Mouse (Mus musculus) right cerebral cortex, adult 18-20 months (tissue): ENCODE measurements around the gene Gm6583.

Source experiments
- DNase-seq: peaks from one replicate; pipeline ENCODE4 v3.0.0; 2022; ENCODE audit warnings: mixed read lengths

The Gm6583 gene

GRCm38 (mm10) chr5:112355910-112356309, at the start of gene Gm6583:
Gene Gm6583 (minus strand): TSS chr5:112356033.
- no peak for DNase-seq

GRCm38 (mm10) chr5:112402437-112402836, 46.6 kb upstream of the Gm6583 start:
- DNase-seq = no peak

GRCm38 (mm10) chr5:112399284-112399683, 43.5 kb upstream of the Gm6583 start:
- DNase-seq = no peak

- DNase-seq = no peak
Measured at GRCm38 (mm10) chr5:112396066-112396465, 40.2 kb upstream of the Gm6583 start.

GRCm38 (mm10) chr5:112394779-112395443, 39.1 kb upstream of the Gm6583 start, which contains the start of gene Asphd2:
Gene Asphd2 (minus strand): TSS chr5:112394866.
- DNase-seq = peak; percentile 85

- no peak for DNase-seq
Measured at GRCm38 (mm10) chr5:112394415-112394763, 38.6 kb upstream of the Gm6583 start.

GRCm38 (mm10) chr5:112393741-112394414, 38.0 kb upstream of the Gm6583 start:
- DNase-seq = no peak

GRCm38 (mm10) chr5:112391676-112392323, 36.0 kb upstream of the Gm6583 start:
- no peak for DNase-seq

- no peak for DNase-seq
Measured at GRCm38 (mm10) chr5:112391002-112391401, 35.2 kb upstream of the Gm6583 start.

GRCm38 (mm10) chr5:112389352-112389751, 33.5 kb upstream of the Gm6583 start:
- peak; percentile 67 for DNase-seq

- no peak for DNase-seq
Measured at GRCm38 (mm10) chr5:112385973-112386372, 30.1 kb upstream of the Gm6583 start.

GRCm38 (mm10) chr5:112384805-112385472, 29.1 kb upstream of the Gm6583 start:
- no peak for DNase-seq

- DNase-seq = peak; percentile 69
Measured at GRCm38 (mm10) chr5:112382641-112383330, 27.0 kb upstream of the Gm6583 start.

- DNase-seq = no peak
Measured at GRCm38 (mm10) chr5:112382042-112382441, 26.2 kb upstream of the Gm6583 start.

GRCm38 (mm10) chr5:112381154-112381553, 25.3 kb upstream of the Gm6583 start:
- no peak for DNase-seq

GRCm38 (mm10) chr5:112378716-112379115, 22.9 kb upstream of the Gm6583 start:
- DNase-seq = no peak

GRCm38 (mm10) chr5:112377380-112377779, 21.5 kb upstream of the Gm6583 start:
- peak; percentile 60 for DNase-seq

GRCm38 (mm10) chr5:112376111-112376510, 20.3 kb upstream of the Gm6583 start:
- no peak for DNase-seq

- peak; percentile 86 for DNase-seq
Measured at GRCm38 (mm10) chr5:112371933-112372332, 16.1 kb upstream of the Gm6583 start.

GRCm38 (mm10) chr5:112370236-112370813, 14.5 kb upstream of the Gm6583 start:
- no peak for DNase-seq

GRCm38 (mm10) chr5:112369326-112369725, 13.5 kb upstream of the Gm6583 start:
- DNase-seq = no peak

- DNase-seq = no peak
Measured at GRCm38 (mm10) chr5:112368666-112369065, 12.8 kb upstream of the Gm6583 start.
